Mouse (Mus musculus): ENCODE results near the gene Cmya5. TPM values are rescaled to one million over a fixed set of nuclear protein-coding genes. Genes with fewer than 3 reads are reported as not detected.
"Not testable (repeated sequence)": the region's sequence is repeated elsewhere in the genome, so short reads cannot be mapped to it uniquely, and the experiment has no call there.

Gene Cmya5
- total RNA-seq, 2 experiments from 2014 or later: 451 to 467 TPM

DNA sequence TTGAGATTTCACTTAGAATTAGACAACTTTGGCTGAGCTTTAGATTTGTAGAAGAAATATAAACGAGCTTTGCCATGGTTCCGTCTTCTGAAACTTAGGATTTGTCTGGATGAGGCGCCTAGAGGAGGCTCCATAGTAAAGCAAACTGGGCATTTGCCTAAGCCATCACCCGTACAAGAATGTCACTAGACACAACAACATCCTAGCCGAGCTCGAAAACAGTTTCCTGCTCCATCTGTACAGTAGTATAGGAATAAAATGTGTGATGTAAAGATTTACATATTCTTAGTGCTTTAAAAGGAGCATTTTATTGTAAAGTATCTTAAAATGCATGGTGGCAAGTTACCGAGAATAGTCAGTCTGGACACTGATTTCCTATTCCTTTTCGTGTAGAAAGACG is 22.2 kb downstream of the Cmya5 start:
- no peak for DNase-seq

DNA sequence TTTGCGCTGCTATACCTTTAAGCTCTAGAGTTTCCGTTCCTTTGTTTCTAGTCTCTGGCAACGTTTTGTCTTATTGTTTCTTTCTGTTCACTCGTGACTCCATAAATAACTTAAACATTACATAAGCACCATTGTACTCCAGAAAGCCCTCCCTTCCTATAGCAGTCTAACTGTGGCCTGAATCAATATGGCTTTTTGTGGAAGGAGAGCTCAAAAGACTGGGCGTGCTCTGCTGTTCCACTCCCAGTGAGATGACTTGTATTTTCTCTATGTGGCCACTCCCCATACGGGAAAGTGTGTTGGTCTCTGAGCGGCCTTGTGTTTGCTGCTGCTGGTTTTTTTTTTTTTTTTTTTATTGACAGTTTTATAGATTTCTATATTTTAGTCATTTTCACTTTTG is 27.3 kb downstream of the Cmya5 start:
- no peak for DNase-seq

DNA sequence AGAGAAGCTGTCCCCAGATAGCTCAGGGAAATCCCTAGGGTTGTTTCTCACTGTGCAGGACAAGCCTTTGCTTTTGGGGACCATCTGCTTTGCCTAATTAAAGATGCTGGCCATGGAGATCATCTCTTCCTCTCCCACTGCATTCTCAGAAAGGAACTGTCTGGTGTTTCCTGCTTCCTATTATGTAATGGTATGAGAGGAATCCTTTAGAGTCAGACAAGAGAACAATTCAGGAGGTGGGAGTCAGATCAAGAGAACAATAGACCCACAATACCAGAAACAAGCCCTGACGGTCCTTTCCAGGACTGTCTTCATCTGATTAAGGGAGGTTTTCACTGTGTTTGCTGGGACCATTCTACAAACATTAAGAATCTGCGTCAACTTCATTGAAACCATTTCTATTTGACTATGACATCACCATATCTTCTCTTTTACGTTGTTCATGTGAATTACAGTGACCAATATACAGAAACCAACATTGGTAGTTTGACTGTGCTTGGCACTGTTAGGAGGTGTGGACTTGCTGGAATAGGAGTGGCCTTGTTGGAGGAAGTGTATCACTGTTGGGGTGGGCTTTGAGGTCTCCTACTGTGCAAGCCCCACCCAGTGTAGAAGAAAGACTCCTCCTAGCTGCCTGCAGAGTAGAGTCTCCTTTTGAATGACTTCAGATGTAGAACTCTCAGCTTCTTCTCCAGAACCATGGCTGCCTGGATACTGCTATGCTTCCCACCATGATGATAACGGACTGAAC is 42.0 kb downstream of the Cmya5 start:
- DNase-seq: no peak

DNA sequence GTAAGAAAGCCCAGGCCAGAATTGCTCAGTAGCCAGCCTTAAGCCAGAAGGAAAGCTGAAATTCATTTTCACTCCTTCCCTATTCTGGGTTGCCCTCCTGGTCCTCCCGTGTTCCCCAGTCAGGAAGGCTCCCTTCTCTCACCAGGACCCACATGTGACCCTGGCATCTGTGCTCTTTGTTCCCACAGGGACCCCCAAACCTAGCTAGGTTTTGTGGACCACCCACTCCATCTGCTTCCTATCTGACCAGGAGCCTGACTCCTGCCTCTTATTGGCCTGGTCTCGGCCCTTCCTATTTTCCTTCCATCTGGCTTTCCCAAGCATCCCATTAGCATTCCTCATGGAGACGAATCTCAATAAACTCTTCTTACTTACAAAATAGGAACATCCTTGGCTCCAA is 45.9 kb downstream of the Cmya5 start:
- no peak for DNase-seq

DNA sequence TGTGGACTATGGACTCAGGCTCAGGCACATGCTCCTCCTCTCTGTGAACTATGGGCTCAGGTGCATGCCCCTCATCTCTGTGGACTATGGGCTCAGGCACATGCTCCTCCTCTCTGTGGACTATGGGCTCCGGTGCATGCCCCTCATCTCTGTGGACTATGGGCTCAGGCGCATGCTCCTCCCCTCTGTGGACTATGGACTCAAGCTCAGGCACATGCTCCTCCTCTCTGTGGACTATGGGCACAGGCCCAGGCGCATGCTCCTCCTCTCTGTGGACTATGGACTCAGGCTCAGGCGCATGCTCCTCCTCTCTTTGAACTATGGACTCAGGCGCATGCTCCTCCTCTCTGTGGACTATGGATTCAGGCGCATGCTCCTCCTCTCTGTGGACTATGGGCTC is 47.9 kb downstream of the Cmya5 start:
- no peak for DNase-seq

DNA sequence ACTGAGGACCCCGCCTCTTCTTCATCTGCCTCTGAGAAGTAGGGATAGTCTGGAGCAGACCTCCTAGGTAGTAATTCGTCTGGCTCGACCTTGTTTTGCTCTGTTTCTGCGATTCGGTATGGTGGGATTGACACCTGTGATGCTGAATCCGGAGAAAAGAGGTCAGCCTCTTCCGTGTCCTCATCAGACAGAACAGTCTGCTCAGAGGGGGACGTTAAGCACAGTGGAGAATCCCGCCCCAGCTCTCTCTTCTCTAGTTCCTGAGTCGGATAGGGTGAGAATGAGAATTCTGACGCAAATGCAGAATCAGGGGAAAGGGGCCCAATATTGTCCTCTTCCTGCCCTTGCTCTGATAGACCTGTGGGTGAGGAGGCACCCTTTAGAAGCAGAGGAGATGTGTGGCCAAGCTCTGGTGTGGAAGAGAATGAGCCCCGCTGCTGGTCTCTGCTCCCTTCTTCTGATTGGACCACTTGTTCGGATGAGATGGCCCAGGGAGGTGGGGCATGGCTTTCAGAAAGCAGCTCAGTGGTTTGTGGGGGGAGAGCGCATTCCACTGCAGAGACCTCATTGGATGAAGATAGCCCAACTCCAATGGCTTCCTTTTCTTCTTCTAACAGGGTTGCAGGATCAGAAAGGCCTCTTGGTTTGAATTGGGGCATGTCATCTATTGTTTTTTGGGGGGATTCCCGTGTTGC is 49.3 kb downstream of the Cmya5 start:
- DNase-seq: no peak

DNA sequence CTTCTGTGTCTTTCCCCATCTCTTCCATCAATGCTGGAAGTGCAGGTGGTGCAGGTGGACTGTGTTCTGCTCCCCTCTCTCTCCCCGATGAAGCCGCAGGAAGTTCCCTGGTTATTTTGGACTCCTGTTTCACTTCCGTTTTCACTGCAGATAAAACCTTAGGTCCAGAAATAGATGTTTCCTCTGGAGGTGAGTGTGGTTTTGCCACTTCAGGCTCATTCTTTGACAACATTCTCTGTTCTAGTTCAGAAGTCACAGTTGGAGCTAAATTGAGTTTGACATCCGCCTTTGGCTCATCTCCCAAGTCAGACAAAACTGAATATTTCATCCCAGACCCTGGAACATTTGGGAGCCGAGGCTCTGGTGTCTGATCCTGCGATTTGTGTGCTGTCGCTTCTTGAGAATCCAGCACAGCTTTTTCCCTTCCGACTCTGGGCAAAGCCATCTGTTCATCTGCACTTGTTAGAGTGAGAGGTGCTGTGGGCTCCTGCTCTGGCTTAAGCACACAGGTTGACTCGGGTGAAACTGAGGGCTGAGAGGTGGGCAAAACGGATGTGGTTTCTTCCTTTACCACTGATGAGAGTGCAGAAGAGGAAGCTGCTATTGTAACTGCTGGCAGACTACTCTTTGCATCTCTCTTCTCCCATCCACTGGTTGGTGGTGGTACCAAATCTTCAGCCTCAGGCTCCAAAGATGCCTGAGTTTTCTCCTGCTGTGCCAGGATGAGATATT is 50.2 kb downstream of the Cmya5 start:
- no peak for DNase-seq

DNA sequence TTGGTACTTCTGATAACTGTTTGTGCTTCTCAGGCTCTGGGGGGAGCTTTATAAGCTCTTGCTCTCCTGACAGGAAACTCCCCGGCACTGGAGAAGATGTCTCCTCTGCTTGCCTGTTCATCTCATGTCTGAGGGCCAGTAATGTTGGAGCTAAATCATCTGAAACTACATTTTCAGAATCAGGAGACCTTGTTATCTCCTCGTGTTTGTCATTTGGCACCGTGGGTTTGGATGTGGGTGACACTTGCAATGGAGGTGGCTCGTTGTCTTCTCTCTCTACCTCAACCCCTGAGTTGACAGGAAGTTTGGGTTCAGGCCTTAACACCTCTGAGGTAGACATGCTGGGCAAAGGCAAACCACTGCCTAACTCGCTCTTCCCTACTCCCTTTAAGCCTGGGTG is 50.8 kb downstream of the Cmya5 start:
- no peak for DNase-seq

DNA sequence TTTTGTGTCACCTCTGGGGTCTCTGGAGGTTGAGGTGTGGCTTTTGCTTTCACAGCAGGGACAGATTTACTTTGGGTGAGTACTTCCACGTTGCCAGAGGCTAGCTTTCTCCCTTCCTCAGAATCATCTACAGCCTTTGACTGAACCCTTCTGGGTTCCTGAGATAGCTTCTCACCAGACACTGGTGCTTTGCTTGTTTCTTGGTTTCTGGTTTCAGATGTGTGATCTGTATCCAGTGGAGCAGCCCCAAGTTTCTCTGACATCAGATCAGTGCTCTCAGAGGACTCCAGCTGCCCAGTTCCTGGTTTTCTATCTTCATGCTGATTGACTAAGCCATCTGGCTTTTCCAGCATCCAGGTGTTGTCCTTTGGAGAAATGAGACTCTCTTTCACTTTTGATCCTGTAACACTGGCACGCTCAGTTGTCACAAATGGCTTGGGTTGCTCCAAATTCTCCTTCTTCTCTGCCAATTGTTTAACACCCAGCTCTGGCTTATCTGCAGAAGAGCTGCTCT is 51.6 kb downstream of the Cmya5 start:
- no peak for DNase-seq

DNA sequence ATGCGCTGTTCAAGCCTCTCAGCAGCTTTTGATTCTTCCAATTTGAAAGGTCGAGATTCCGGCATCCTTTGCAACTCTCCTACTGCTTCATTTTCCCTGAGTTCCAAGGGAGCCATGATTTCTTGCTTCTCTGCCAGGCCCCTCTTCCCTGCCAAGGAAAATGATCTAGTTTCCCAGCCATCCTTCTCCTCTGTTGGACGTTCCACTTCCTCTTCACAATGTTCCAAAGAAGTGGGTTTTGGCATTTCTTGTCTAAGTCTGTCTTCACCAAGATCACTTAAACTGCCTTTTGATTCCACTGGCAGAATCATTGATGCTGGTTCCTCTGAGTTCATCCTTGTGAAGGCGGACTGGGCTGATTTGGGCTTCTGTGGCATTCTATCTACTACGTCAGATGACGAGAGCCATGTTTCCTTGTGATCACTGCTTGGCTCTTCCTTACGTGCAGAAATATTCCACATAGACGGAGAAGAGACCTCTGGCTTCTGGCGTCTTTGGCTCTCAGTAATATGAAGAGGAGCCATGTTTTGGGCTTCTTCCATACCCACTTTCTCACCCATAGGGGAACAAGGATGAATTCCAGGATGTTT is 52.6 kb downstream of the Cmya5 start:
- peak; percentile 62 for DNase-seq

DNA sequence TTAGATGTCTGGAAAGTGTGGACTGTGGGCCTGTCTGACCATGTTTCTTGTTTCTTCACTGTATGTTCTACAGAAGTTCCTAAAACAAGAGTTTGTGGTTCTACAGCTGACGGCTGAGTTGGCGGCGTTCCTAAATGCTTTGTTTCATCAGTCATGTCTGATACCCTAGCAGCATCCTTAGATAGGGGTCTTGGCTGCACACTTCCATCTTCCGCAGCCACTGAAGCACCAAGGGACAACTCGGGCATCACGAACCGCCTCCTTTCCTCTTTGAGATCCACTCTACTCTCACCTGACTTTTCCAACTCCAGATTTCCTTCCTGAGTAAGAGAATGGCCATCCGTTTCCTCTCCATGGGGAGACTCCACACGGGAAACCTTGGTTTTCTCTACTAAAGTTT is 53.3 kb downstream of the Cmya5 start:
- DNase-seq: no peak

DNA sequence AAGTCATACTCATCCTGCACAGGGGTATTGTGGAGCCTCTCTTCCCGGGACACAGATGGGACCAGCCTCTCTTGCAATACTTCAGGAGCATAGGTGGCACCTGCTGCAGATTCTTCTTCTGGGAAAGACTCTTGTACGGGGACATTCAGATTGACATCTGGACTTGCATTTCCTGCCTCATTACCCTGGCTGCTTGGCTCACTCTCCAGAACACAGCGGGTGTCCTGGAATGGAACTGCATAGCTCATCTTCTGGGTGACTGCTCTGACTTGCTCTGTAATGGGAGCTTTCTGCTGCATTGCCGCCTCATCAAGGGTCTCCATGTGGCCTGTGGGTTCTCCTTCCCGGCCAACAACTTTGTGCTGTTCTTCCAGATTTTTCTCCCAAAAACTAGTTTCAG is 55.0 kb downstream of the Cmya5 start:
- no peak for DNase-seq

DNA sequence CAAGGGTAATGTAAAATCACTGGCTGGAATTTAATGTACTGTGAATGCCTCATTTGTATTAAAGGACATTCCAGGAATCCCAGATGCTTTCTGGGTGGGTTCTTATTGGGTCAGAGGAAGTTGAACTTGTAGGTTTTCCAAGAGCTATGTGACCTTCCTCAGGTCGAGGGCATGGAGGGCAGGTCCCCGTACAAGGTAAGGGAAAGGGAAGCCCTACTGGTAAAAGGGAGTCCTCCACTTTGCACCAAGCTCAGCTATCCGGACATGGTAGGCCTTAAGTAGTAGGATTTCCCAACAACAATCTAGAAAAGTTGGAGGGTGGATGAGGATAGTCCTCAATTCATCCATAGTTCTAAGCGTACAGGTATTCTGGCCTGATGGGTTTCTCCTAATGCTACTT is 58.8 kb downstream of the Cmya5 start:
- DNase-seq: no peak

DNA sequence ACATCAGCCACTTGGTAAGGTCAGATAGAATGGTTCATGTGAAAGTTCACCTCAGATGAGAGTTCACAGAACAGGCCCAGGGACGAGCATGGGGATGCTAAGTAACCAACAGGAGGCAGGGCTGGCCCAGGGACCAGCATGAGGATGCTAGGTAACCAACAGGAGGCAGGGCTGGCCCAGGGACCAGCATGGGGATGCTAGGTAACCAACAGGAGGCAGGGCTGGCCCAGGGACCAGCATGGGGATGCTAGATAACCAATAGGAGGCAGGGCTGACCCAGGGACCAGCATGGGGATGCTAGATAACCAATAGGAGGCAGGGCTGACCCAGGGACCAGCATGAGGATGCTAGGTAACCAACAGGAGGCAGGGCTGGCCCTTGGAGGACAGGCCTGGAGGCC is 62.2 kb downstream of the Cmya5 start:
- not testable (repeated sequence) for DNase-seq

DNA sequence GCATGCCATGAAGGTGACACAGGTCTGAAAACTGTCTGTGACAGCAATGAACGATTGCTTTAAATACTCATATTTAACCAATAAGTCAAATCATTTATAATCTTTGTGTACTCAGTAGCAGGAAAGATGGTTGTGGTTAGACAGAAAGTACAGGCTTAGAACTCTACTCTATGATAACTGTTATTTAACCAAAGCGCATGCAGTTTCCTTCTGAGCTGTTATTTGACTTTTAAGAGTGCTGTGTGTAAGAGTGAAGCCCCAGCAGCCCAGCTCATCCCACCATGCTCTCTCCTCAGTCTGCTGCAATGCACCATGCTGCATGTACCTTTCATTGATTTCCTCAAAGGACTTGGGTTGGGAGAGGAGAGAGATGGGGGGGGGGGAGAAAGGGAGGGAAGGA is 63.7 kb downstream of the Cmya5 start:
- no peak for DNase-seq

DNA sequence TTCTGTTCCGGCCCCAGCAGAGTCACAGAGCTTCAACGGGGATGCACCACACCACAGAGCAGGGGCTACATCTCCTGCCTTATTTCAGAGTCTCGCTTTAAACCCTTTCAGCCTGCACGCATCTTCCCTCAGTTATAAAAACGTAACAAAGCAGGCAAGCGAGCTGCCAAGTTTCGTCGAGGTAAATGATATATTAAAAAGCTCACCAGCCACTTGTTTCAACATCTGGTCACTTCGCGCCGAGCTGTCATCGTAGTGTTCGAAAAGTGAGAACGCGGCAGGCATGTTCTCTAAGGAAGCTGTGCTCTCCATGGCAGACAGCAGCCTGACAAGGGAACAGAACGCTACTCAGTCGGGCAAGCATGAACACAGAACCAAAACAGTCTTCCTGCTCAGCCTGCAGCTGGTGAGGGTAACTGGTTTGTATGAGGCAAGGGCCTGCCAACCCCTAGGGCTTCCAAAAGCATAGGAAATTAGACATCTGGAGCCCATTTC is 70.3 kb downstream of the Cmya5 start:
- no peak for DNase-seq

DNA sequence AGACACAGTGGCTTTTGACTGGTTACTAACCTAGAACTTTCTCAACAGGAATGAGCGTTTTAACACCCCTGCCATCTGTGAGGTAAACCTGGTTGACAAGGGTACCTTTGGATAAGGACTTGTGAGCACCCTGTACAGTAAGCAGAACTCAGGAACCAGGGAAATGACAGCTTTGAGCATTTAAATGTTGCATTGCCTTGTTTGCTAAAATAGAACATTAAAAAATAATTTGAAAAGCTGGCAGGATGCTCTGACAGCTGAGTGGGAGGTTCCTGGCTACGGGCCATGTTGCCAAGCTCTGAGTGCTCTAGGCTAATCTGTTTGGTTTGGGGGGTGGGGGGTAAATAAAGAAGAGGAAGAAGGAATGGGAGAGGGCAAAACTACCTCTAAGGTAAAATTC is 70.9 kb downstream of the Cmya5 start:
- peak; percentile 38 for DNase-seq

DNA sequence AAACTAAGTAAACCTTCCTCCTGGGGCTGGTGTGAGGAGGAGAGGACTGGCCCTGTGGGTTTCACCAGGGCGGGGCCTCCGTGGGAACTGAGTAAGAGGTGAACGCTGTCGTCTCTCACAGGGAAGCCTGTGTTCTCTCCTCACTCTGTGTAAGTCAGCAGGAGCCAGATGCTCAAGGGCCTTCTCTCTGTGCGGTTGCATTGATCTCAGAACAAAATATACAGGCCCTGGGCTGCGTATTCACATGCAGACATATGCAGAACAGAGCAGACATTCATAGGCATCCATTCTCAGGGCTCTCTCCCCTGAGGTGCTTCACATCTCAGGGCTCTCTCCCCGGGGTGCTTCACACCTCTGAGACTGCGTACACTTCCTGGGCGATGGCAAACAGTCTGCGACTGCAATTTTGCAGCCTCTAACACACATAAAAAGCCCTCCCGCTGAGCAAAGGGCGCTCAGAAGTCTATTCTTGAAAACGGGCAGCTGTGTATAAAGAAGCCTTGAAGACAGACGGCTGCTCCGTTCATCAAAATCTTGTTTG is 71.6 kb downstream of the Cmya5 start:
- DNase-seq: no peak

DNA sequence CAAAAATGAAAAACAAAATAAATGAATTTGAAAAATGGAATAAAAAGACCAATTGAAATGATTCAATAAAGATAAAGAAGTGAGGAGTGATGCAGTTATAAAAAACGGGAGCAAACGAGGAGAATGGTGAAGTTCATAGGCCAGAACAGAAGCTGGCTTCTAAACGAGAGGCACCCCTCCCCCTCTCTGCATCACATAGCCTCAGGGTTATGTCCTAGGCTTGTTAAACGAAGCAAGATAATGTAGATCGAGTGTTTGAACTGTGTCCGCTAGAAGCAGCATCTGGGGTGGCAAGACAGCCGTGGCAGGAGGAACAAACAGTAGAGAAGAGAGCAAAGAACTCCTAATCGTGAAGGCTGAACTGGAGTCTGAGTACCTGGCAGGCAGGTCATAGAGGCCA is 74.1 kb downstream of the Cmya5 start:
- no peak for DNase-seq

DNA sequence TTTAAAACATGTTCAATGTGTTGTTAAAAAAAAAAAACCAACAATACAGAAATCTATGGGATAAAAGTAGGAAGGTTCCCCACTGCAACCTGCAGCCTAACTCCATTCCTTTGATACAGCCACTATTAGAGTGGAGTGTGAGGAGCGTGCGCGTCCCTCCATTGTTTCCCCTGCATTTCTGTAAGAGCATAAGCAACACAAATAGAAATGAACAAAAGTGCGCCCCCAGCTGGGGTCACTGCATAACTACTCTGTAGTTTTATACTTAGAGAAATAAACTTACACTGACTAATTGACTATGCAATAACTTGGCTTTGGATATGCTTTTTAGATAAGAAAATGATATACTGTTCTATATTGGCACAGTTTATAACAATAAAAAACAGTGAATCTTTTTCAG is 75.0 kb downstream of the Cmya5 start:
- DNase-seq: peak; percentile 48

DNA sequence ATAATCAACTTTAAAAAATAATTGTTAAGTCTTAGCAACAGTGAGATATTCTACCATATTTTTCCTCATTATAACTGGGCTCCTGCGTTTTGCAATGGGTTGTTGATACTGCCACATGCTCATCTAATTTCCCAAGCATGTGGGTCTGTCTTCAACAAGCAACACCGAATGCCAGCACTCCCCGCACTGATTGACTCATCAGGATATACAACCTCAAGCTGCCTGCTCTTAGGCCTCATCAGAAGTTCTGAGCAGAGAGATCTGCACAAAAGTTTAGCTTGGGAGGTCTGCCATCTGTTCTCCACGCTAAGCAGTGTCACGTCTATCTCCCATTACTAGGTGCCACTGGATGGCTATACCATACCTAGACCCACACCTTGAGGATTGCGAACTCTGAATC is 76.2 kb downstream of the Cmya5 start:
- no peak for DNase-seq

Measured in gastrocnemius, postnatal 10 days (tissue).